Mouse (Mus musculus) cerebellum, adult 11 months (tissue): Measurements from ENCODE around the gene Gm15737.

ENCODE experiments used
- DNase-seq: peaks from one replicate; pipeline ENCODE4 v3.0.0; 2022

The Gm15737 gene

DNA sequence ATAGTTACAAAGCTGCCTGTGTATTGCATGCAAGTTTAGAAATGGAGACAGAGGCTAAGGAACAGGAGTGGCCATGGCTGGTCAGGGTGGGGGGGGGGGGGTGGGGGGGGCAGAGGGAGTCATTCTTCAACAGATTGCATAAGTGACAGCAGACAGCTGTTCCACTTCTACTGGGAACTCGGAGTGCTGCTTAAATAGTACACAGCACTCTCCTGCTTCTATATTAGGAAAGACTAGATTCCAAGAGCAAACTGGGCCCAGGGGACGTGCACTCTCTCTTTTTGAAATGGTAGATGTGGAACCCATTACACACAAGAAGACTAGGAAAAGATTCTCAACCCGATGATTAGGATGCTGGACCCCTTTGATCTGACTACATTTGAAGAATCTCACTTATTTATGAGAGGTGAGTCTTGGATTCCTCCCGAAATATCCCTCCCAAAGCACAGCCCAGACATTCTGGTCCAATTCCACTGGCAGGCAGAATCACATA is at the start of gene Gm15737:
TSS of gene Gm15737 (plus strand) at position 269 of the 493 bp plus-strand sequence.
- DNase-seq = no peak

DNA sequence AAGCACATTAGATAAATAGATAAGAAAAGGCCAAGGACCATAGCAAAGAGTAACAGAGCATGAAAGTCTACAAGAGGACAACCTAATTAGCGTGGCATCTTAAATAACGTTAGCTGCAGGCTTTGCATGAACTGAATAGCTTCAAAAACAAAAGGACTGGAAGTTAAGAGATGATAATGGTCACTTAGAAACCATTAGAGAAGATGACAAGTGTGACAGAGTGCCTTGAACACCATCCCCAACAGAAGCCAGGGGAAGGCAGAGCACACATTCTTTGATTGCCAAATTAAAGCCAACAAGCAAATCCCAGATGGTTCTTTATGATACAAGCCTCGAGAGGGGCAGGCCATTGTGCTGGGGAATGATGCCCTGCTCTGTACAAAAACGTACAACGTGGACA is 47.6 kb upstream of the Gm15737 start:
- DNase-seq = no peak

DNA sequence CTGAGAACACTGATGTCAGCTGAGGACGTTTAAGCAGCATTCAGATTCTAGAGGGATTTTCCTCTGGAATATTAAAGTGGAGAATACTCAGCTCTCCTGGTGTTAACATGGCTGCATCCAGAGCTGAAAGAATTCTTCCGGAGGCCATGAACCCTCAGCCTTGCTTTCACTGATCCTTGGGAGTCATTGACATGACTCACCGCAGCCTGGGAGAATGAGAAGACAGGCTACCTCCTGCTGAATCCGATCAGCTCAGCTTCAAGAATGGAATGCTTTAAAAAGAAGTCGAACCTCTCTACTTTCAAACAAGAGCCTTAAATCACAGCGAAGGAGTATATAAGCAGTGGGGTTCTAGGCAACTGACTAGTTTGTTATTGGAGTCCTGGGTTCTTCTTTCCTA is 47.2 kb upstream of the Gm15737 start:
- no peak for DNase-seq

DNA sequence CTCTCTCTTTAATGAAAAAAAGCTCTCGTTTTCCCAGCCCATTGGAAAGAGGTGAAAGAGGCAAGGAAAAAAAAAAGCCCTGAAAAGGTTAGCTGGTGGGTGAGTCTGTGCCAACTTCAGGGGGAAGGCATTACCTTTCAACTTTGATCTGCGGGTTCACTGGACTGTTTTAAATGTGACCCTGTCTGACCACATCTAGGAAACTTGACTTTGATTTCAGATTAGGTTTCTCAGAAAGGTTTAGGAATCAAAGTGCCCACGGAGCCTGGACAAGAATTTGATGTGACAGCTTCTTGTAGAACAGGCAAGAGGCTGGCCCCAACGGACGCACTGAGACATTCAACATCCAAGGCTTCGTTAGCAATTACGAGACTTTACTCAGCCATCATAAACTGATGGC is 45.2 kb upstream of the Gm15737 start:
- no peak for DNase-seq

DNA sequence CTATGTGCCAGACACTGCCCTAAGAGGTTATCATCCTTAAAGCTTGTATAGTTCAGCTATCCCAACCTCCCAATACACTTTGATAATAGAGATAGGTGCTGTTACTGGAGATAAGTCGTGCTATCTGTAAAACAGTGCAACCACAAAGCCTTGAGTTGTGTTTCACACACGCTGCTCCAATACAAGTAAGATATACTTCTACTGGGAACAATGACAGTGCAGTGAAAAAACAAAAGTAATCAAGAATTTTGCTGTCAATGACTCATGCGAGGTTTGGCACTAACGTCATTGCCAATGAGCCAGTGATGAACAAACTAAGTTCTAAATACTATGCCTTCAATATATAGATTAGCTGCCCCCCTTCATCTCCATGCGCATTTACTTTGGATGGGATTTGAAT is 42.6 kb upstream of the Gm15737 start:
- DNase-seq = no peak

DNA sequence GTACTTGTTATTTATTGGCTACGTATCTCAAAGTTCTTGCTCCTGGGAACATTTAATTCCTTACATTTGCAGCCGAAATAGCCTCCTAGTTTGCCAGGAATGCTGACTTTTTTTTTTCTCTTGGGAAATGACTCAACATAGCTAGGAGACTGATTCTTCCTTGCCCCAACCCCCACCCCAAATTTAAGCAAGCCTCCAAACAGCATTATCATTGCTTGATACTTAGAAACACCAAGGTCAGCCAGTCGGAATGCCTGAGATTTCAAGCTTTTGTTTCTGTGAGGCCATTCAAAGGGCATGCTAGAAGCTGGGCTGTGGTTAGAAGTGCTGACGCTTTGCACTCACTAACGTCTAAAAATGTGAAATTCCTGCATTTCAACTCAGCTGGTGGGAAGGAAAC is 41.8 kb upstream of the Gm15737 start:
- DNase-seq = no peak

DNA sequence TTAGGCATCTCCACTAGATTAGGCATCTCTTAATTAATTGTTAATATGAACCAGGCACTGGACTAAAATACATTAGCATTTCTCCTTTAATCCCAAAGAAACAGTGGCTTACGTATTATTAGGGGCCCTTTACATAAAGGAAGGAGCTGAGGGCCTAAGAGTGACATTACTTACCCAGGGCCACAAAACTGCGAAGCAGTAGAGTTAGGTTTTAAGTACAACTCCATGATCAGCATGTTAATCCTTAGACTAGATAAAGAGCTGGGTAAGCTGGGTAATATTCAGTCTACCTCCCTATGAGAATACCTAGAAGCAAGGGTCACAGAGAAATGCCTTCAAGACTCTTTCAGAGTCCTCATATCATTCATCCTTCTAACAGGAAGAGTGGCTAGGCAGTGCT is 40.0 kb upstream of the Gm15737 start:
- DNase-seq = no peak

DNA sequence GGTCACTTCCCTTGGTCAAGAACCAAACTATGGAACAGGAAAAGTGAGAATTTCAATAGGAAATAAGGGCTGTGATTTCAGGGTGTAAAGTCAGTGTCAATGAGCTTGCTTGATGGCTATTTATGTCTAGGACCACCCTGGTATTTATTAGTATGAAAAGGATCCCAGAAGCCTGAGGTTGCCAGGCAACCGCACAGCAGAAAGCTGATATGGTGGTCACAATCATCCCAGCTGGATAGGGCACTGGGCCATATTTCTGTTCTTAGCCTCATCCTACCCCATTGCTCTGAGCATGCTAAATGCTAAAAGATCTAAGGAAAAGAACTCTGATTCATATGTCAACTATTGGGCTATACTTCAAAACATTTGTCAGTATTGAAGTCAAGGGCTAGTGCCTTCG is 38.1 kb upstream of the Gm15737 start:
- no peak for DNase-seq

DNA sequence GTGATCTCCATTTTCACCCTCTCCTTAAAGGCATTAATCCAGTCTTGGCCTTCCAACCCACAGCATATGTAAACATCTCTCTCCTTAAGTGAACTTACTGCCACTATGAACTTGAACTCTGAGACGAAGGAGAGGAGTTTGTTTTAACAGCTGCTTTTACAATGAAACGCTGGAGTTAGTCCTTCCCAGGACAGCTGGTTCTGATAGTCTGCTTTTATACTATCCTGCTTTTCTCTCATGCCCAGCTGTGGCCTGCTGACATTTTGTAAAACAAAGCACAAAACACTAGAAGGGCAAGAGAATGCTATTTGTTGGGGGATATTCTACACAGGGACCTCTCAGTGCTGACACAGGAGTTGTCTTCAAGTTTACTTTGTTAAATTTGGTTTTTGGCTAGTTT is 27.2 kb upstream of the Gm15737 start:
- DNase-seq = no peak

DNA sequence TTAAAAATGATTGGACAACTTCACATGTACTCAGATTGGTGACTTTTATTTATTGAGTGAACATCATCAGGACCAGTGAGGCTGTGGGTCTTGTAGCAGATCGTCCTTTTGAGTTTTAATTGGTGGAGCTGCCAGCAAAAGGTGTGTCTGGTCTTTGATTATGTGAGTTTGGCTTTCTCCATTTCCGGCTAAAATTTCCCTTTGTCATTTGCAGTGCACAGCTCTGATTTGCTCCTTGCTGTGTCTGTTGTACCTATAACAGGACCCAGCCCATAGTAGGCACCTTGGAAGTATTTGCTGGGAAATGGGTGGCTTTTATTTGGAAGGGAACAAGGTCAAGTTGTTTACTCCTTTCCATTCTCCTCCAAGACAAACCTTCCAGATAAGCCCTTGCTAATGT is 25.7 kb upstream of the Gm15737 start:
- no peak for DNase-seq

DNA sequence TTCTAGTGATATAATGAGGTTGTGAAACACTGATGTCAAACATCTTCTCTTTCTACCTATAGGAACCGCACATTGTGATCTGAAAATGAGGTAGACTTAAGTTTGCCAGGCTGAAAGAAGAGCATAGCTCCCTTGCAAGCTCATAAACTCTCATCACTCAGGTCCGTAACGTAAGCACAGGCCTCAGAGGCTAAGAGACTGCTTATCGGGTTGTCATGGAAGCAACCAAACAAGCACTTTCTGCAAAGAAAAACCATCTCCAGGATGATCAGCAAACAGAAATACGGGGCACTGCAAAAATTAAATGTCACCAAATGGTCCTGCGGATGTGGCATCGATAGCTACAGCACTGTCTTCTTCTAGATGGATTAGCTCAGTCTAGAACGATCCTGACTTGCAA is 23.3 kb upstream of the Gm15737 start:
- no peak for DNase-seq

DNA sequence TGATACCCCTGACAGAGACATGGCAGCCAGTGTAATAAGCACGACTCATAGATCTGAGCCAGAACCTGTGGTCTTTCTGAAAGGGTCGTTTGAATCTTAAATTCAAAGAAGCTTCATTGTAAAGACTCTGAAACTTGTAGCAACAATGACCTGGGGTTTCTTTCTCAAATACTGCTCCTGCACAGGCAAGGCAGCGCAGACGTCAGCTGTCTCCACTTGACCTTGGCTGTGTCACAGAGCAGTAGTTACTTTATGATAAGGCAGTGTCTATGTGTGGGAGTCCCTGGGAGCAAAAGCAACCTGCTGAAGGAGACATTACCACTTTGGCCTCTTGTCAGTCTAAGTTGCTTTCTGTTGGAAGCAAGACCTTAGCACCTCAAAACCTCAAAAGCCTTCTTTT is 22.5 kb upstream of the Gm15737 start:
- no peak for DNase-seq

DNA sequence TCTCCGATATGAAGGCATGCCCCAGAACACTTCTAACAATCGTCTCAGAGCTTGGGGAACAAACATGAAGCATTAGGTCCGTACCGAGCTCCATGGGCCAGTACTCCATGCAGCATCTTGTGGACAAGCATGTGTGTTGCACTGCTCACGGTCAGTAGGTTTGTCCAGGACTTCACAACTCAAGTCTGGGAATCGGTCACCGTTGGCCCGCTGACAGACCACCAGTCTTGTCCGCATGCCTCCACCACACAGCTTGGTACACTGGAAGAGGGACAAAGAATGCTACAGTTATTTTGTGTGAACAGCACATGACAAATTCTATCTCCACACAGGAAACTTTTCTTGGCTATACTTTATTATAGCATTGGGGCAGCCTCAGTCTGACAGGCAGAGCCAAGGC is 19.9 kb upstream of the Gm15737 start:
- no peak for DNase-seq

DNA sequence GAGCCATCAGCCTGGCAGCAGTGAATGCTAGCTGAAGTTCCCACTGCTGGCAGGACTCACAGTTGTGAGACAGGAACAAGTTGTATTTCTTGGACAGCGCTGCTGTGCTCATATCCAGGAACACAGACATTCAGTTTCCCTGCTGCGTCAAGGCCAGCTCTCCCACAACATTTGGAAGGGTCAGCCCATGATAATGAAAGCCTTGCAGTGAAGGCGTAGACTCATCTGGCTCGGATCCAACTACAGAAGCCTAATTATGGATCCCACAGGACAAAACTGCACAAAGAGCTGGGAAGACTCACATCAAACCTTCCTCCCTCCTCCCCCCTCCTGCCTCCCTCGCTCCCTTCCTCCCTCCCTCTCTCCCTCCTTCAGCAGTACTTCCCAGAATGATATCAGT is 18.9 kb upstream of the Gm15737 start:
- peak; percentile 6 for DNase-seq

DNA sequence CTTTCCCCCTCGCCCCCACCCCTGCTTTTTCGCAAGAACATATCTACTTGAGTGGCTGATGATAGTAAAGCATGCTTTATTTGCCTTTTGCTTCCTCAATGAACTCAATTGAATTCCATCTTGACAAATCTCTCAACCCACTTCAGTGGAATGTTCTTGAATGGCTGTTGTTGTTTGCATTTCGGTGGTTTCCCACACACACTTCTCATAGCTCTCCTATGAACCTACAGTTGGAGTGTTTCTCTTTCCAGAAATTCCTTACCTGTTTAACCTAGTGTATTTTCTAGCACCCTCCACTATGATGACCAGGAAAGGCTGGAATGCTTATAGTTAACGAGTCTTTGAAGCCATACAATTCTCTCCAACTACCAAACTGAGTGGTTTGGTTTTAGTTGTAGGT is 14.3 kb upstream of the Gm15737 start:
- no peak for DNase-seq

DNA sequence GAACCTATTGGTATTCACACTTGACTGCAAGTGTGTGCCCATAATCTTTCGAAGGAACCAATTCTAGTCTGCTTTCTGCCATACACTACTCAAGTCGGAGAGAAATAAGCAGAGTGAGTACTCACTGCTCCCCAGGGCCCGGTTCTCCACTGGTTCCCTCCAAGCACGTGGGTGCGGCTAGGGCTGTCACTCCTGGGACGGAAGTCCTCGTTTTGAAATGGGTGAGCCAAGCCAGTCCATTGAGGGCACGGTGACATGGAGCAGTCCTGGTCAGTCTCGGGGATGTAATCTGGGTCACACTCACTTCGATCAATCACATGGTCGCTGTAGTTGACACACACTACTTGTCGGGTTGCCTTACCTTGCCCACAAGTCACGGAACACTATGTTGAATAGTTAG is 11.4 kb upstream of the Gm15737 start:
- DNase-seq = no peak

DNA sequence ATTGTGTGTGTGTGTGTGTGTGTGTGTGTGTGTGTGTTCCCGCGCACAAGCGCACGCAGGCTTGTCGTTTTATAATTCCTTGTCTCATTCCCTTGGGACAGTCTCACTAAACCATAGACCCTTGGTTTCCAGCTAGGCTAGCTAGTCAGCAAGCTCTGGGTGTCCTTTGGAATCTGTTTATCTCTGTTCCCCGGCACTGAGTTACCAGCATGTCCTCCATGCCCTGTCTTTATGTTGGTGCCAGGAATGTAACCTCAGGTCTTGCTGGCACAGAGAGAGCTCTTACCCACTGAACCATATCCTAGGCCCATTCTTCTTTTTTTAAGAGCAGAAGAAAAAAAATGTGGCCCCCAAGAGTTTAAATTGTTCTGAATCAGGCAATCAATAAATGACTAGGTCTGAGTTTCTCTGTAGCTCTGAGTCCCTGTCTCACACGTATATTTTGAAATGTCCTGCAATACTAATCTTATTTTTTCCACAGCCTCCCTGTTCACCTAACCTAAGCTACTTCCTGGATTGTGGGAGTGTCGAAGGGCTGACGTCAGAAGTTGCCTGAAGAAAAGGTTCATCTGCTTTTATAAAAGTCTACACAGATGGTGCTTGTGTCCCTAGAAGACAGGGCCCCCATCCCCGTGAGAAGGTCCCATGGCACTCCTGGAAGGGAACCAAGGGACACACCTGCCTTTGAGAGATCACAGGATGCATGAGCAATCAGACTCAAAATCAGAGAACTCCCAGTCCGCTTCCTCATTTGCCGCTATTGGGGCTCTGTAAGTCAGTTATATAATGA is 10.2 kb upstream of the Gm15737 start:
- no peak for DNase-seq

DNA sequence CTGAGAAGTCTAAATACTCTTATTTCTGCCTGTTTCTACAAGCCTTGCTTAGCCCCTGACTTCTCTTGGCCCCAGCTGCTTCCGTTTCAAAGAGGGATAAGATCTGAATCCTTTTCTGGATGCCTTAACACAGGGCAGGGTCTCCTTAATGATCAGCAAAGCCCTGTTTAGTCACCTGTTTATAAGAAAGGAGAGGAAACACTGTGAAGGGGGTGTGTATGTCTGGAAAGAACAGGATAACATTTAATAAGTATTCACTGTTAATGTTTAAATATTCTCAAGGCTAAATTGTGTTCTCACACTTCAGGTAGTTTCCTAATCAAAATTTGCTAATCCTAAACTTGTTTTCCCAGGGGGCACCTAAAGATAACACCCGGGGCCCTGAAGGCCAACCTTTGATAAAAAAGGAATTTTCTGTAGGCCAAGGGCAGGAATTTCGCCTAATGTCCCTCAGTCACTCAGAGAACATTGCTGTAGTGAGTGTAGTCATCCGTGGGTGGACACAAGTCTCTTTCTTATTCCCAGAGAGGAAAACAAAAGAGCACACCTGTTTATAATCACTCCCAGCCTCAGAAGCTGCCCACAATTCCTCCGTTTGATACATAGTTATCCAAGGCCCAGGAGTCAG is 8.8 kb upstream of the Gm15737 start:
- no peak for DNase-seq

DNA sequence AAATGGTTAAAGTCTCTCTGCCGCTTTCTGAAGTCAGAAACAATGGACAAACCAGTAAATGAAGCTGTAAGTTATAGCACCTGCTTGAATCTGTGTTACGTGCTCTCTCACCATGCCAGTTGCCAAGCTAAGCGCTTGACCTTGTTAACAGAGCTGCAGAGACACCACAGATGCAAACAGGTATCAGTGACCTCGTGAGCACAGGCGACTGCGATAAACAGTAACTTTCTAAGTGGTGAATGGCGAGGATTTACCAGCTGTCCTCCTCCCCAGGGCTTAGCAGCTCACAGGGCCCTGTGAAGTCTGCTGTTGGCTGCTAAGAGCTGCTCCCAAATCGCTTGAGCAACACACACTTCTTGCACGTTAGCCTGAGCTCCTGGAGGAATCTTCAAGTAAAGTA is 6.6 kb upstream of the Gm15737 start:
- DNase-seq = no peak

DNA sequence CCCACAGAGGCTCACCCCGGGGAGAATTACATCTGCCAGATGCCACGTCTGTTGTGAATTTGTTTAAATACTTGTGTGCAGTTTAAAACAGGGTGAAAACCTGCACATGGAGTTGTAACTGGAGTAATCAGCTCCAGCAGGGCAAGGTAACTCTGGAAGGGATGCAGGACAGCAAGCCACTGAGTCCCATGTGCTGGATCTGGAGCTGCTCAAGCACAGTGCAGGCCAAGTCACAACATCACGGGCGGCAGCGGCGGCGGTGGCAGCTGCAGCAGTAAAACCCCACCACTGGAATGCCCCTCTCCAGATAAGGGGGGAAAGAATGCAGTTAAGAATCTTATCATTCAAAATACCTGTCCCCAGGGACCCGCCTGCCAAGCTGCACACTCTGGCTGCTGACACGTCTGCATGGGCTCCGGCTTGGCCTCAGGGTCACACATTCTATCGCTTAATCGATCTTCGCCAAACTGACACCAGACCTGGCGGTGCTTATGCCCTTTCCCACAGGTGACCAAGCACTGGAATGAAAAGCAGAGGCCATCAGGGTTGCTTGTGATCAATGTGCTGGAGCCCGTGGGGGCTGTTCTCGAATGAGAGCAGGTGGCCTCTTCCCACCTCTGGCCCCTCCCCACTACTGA is 544 bp downstream of the Gm15737 start:
- DNase-seq = no peak

DNA sequence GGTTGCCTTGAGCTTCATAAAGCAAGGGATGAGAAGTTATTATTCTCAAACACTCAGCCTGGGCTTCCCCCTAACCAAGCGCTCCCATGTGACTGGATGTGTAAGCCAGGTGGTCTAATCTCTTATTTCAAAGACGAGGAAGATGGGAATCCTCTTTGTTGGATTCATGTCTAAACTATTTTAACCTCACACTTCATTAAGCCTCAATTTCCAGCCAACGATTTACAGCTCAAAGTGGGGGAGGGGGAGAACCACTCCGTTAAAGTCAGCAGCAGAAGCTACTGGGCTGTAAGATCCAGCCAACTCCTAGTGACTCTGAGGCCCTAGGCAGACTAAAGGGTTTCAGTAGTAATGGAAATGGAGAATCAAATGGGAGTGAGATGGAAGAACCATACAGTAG is 2.7 kb downstream of the Gm15737 start:
- no peak for DNase-seq

DNA sequence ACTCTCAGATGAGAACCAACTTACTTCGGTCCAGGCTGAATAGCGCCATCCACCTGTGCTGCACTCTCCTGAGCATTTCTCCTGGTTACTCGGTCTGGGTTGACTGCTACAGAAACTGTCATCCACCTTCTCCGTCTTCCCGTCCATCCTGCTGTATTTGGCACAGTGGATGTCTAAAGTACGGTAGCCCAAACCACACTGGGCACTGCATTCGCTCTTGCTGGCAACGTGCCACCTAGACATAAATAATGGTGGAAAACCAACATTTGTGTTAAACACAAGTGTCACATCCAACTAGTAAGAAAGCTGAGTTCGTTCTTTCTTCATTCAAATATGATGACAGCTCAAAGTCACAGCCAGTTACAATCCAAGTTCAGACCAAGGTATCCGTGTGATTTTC is 3.6 kb downstream of the Gm15737 start:
- no peak for DNase-seq

DNA sequence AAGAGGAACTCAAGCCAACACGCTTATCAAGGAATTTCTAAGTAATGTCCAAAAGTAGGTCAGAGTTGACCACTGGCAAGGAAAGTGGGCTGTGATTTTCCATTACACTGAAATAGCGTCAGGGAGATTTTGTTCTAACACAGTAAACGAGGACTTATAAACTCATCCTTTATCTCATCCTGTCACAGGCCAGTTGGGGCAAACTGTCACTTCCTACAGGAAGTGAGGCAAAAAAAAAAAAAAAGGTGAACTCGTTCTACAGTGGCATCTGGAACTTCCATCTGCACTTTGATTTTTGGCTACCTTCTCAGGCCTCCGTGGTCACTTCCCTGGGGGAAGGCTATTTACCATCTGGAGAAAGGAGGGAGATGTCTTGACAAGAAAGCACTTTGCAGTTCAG is 5.7 kb downstream of the Gm15737 start:
- DNase-seq = no peak

DNA sequence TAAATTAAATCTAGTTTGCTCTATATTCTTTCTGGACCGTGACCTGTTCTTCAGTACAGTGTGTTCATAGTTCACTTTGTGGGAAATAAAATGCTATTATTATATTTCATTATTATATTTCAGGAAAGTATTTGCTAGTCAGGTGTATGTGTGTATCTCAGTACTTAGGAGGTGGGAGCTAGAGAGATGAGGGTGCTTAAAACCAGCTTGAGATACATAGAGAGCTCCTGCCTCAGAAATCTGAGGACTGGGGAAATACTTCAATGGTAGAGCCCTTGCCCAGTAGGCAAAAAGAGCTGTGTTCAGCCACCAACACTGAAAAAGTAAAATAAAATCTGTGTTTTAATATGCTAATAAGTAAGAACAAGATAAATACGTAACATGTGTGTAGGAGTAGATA is 6.2 kb downstream of the Gm15737 start:
- DNase-seq = no peak
